Mouse (Mus musculus) limb, embryonic 11.5 days (tissue): ENCODE results near the gene B3galt6. TPM values are rescaled to one million over a fixed set of nuclear protein-coding genes. Genes with fewer than 3 reads are reported as not detected.

Source experiments
- ATAC-seq: fragments of 200-750 bp; cut with Nextera tagmentation; 2 replicates; pipeline ENCODE4 v1.8.0; 2017; ENCODE audit warnings: low read depth; ENCODE audit not compliant: insufficient number of reproducible peaks, low FRiP score, low TSS enrichment
- DNase-seq: peaks from one replicate; pipeline ENCODE4 v3.0.0-alpha.2; 2015; ENCODE audit warnings: low spot score
- H3K27ac ChIP-seq: fragments of 300-500 bp; sonication (generic); replicated peaks from 2 replicates; pipeline ENCODE4 v1.5.1; 2014; ENCODE audit warnings: low read depth, mild to moderate bottlenecking, low read length
- H3K27me3 ChIP-seq: fragments of 300-500 bp; sonication (generic); 2 replicates; pipeline ENCODE4 v1.6.1; 2014; ENCODE audit warnings: mild to moderate bottlenecking, low read length, mixed read lengths; ENCODE audit not compliant: control insufficient read depth, insufficient read depth
- H3K36me3 ChIP-seq: fragments of 300-500 bp; sonication (generic); 2 replicates; pipeline ENCODE4 v1.6.1; 2014; ENCODE audit warnings: mild to moderate bottlenecking, low read length, moderate library complexity, mixed read lengths; ENCODE audit not compliant: control insufficient read depth, insufficient read depth
- H3K4me1 ChIP-seq: fragments of 300-500 bp; sonication (generic); 2 replicates; pipeline ENCODE4 v1.6.1; 2014; ENCODE audit warnings: low read length, mixed read lengths; ENCODE audit not compliant: control insufficient read depth, insufficient read depth
- H3K4me2 ChIP-seq: fragments of 300-500 bp; sonication (generic); 2 replicates; pipeline ENCODE4 v1.6.1; 2014; ENCODE audit warnings: low read depth, mild to moderate bottlenecking, moderate library complexity; ENCODE audit not compliant: severe bottlenecking
- H3K4me3 ChIP-seq: fragments of 300-500 bp; sonication (generic); 2 replicates; pipeline ENCODE4 v1.5.1; 2014; ENCODE audit warnings: low read depth, low read length
- H3K9ac ChIP-seq: fragments of 300-500 bp; sonication (generic); 2 replicates; pipeline ENCODE4 v1.6.1; 2014; ENCODE audit warnings: mild to moderate bottlenecking, low read length
- H3K9me3 ChIP-seq: fragments of 300-500 bp; sonication (generic); 2 replicates; pipeline ENCODE4 v1.6.1; 2016; ENCODE audit warnings: low read length; ENCODE audit not compliant: control insufficient read depth
- WGBS: fragments of 180-500 bp; shearing (Covaris S2); extraction: QIAGEN DNeasy Blood & Tissue Kit; methylation state at CpG from one replicate; pipeline ENCODE4 v1.1.7; 2014; 5-methylcytosine and 5-hydroxymethylcytosine counted together
- polyA plus RNA-seq: library from polyadenylated mRNA; unstranded; fragments of >200 nt; fragmentation: Nextera tagmentation; extraction: Ambion mirVana; gene quantifications from 2 replicates; pipeline ENCODE4 v1.2.1, GENCODE M21; 2014

B3galt6 gene
- polyA plus RNA-seq, 1 experiment from 2014 or later: 15.4 TPM

DNA sequence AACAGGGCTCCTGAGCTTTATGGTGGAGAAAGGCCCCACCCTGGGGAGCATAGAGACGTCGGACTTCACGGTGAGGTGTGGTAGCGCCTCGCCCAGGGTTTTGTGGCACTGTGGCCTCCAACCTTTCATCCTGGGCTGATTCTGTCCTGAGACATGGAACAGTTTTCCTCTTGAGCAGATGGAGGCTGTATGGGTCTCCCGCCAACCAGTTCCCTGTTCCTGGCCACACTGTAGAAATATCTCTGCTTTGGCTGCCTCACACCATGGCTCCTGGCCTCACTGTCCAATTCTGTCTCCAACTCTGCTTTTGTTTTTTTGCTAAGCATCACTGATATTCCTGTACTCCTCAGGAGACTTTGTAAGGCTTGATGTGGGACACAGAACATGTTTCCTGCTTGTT is 37.0 kb downstream of the B3galt6 start:
- H3K9ac ChIP-seq: no peak overlapping the region
- no peak overlapping the region for H3K4me3 ChIP-seq
- peaks cover 25% of the 10 kb centered on the region; the same call in 1 of the 2 replicates for H3K36me3 ChIP-seq
- H3K4me1 ChIP-seq: no peaks in the 10 kb centered on the region
- no peaks in the 10 kb centered on the region for H3K9me3 ChIP-seq
- H3K27me3 ChIP-seq: no peaks in the 10 kb centered on the region
- H3K4me2 ChIP-seq: no peak overlapping the region
- no peak overlapping the region for H3K27ac ChIP-seq
- WGBS: 93% methylated on average over 6 of the region's 6 CpGs
- DNase-seq (no peak), ATAC-seq (no peak)

DNA sequence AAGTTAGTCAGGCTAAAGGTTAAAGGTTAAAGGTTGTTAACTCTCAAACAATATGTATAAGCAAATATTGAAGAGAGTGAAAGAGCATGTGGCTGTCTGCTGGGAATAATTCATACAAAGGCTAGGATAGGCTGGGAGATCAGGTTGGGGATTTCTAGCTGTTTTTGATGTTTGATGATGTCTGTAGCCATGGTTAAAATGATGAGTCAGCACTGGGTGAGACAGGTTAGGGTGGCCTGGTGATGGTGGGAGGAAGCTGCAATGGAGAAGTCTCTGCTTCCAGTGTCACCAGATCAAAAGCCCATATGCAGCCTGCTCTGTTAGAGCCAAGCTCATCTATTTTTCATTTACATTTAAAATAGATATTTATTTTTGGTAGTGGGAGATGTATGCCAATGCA is 45.4 kb downstream of the B3galt6 start:
- no peak for ATAC-seq
- Histone ChIP-seq H3K36me3 (peaks cover 30% of the 10 kb centered on the region; the same call in 1 of the 2 replicates), H3K27me3 (no peaks in the 10 kb centered on the region), H3K4me1 (peaks cover 7% of the 10 kb centered on the region), H3K9me3 (no peaks in the 10 kb centered on the region), H3K4me2 (no peak overlapping the region), H3K9ac (no peak overlapping the region), H3K27ac (no peak overlapping the region), H3K4me3 (no peak overlapping the region)
- DNase-seq: no peak

DNA sequence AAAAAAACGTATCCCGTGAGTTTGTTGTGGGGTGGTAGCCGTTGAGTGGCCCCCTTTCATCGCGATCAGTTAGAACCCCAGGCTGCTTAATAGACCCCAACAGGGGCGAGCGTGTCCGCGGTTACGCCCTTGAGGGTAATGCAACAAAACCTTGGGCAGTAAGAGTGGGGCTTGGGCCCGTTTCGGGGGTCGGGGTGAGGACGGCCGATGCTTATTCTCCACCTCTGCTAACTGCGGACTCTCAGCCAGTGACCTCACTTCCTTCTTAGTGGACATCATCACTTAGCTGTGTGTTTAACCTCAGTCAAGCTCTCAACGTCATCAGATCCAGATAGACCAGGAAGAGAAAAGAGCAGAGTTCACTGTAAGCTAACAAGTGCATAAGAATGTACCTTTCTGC is 48.2 kb downstream of the B3galt6 start:
- no peak overlapping the region for H3K27ac ChIP-seq
- no peaks in the 10 kb centered on the region for H3K27me3 ChIP-seq
- peak overlapping the region; percentile 89 for H3K4me3 ChIP-seq
- 0% methylated on average over 17 of the region's 17 CpGs for WGBS
- peaks cover 11% of the 10 kb centered on the region; the same call in 1 of the 2 replicates for H3K36me3 ChIP-seq
- H3K9ac ChIP-seq: peak overlapping the region; percentile 93
- H3K9me3 ChIP-seq: no peaks in the 10 kb centered on the region
- ATAC-seq: no peak
- peak; percentile 28 for DNase-seq
- H3K4me1 ChIP-seq: peaks cover 7% of the 10 kb centered on the region
- H3K4me2 ChIP-seq: peak overlapping the region; percentile 94

DNA sequence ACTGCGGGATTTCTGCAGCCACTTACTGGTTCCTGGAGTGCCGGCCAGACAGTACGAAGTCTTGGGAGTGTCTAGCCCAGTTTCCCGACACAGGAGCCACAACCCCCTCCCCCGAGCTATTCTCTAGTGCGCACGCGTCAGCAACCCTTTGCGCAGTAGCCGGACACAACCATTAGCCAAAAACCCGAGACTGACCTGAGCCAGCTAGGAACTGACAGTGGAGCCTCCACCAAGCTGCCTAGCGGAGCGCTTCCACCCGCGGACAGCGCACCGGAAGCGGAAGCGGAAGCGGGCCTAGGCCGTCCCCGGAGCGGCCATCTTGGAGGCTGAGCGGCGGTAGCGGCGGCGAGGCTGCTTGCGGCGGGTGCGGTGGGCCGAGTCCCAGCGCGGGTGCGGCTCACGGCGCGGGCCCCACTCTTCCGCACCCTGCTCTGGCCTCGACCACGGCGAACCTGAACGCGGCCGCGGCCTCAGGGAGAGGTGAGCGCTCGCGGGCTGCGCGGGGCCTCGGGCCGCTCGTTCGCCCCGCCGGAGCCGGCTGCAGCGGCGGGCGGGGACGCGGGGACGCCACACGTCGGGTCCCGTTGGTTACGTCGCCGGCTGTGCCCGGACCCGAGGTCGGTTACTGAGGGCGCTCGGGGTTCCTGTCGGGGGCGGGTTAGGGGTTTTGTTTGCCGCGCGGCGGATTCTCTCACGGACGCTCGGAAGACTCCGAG is 48.8 kb downstream of the B3galt6 start, which contains the start of gene Ube2j2:
Gene Ube2j2, plus strand, starts transcription at position 298 of the 716 bp plus-strand sequence.
- Histone ChIP-seq H3K4me2 (peak within 1 kb of the TSS; percentile 94), H3K9me3 (no peaks in the 10 kb centered on the region), H3K36me3 (peaks cover 7% of the 10 kb centered on the region; the same call in 1 of the 2 replicates), H3K27ac (peak within 1 kb of the TSS; percentile 63), H3K9ac (peak within 1 kb of the TSS; percentile 93), H3K4me1 (peaks cover 7% of the 10 kb centered on the region), H3K4me3 (peak within 1 kb of the TSS; percentile 89), H3K27me3 (no peaks in the 10 kb centered on the region)
- DNase-seq (peak; percentile 98), ATAC-seq (peak; percentile 94)
- under 1% methylated on average over 85 of the region's 85 CpGs for WGBS

DNA sequence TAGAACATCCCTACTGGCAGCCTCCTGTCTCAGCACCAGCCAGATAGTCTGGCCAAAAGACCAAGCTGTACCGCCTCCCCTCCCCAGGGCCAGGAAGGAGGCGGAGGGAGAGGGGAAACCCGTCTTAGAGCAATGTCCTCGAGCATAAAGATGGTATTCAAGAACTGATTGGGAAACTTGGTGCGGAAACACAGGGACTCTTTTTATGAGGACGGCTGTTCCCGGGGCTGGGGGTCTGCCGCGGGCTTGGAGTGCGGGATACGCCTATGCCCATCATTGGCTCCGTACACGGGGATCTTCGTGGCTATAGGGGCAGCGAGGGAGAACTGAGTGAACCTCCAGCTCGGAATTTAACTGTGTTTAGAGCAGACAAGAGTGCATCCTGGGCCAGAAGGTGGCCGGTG is 49.4 kb downstream of the B3galt6 start:
- H3K4me3 ChIP-seq: peak overlapping the region; percentile 89
- H3K9ac ChIP-seq: peak overlapping the region; percentile 74
- no peaks in the 10 kb centered on the region for H3K27me3 ChIP-seq
- H3K9me3 ChIP-seq: no peaks in the 10 kb centered on the region
- peak overlapping the region; percentile 63 for H3K27ac ChIP-seq
- WGBS: under 1% methylated on average over 17 of the region's 17 CpGs
- ATAC-seq (peak; percentile 49), DNase-seq (no peak)
- peaks cover 7% of the 10 kb centered on the region for H3K4me1 ChIP-seq
- peak overlapping the region; percentile 70 for H3K4me2 ChIP-seq
- peaks cover 7% of the 10 kb centered on the region; the same call in 1 of the 2 replicates for H3K36me3 ChIP-seq

Other genes with a start within 250 kb of the B3galt6 start
- gene Atad3a, start 231.6 kb downstream of the B3galt6 start, polyA plus RNA-seq: 103 and 104 TPM in 2 replicates
- 5.3 and 6.0 TPM in 2 replicates for gene Vwa1, start 218.0 kb downstream of the B3galt6 start, polyA plus RNA-seq
- gene Tmem88b, start 206.8 kb downstream of the B3galt6 start, polyA plus RNA-seq: 0.19 and 0.34 TPM in 2 replicates
- gene Ankrd65, start 202.2 kb downstream of the B3galt6 start, polyA plus RNA-seq: not detected in 2 replicates
- gene Mrpl20, start 189.8 kb downstream of the B3galt6 start, polyA plus RNA-seq: 238 and 245 TPM in 2 replicates
- gene Ccnl2, start 180.2 kb downstream of the B3galt6 start, polyA plus RNA-seq: 181 and 203 TPM in 2 replicates
- 132 and 138 TPM in 2 replicates for gene Aurkaip1, start 161.4 kb downstream of the B3galt6 start, polyA plus RNA-seq
- gene Mxra8, start 153.0 kb downstream of the B3galt6 start, polyA plus RNA-seq: 41.8 and 49.3 TPM in 2 replicates
- 8.1 and 9.1 TPM in 2 replicates for gene Dvl1, start 145.2 kb downstream of the B3galt6 start, polyA plus RNA-seq
- 0.24 and 0.28 TPM in 2 replicates for gene Tas1r3, start 129.3 kb downstream of the B3galt6 start, polyA plus RNA-seq
- gene Cptp, start 123.2 kb downstream of the B3galt6 start, polyA plus RNA-seq: 19.2 and 20.4 TPM in 2 replicates
- gene Ints11, start 123.1 kb downstream of the B3galt6 start, polyA plus RNA-seq: 89.4 and 91.1 TPM in 2 replicates
- gene Pusl1, start 100.9 kb downstream of the B3galt6 start, polyA plus RNA-seq: 42.4 and 45.5 TPM in 2 replicates
- gene Acap3, start 100.8 kb downstream of the B3galt6 start, polyA plus RNA-seq: 17.8 and 18.4 TPM in 2 replicates
- gene Ube2j2, start 48.8 kb downstream of the B3galt6 start, polyA plus RNA-seq: 163 and 169 TPM in 2 replicates
- gene C1qtnf12, start 30.3 kb downstream of the B3galt6 start, polyA plus RNA-seq: 24.3 and 28.5 TPM in 2 replicates
- gene Sdf4, start 223 bp upstream of the B3galt6 start, polyA plus RNA-seq: 131 and 142 TPM in 2 replicates
- gene Tnfrsf4, start 21.2 kb upstream of the B3galt6 start, polyA plus RNA-seq: 0.29 and 0.58 TPM in 2 replicates
- 0.62 and 0.65 TPM in 2 replicates for gene Tnfrsf18, start 33.5 kb upstream of the B3galt6 start, polyA plus RNA-seq
- gene Ttll10, start 66.8 kb upstream of the B3galt6 start, polyA plus RNA-seq: 0.33 and 0.55 TPM in 2 replicates
- 61.9 and 71.4 TPM in 2 replicates for gene 9430015G10Rik, start 117.3 kb upstream of the B3galt6 start, polyA plus RNA-seq
- gene Rnf223, start 137.9 kb upstream of the B3galt6 start, polyA plus RNA-seq: 0.81 and 1.0 TPM in 2 replicates
- 38.6 and 41.5 TPM in 2 replicates for gene Agrn, start 204.8 kb upstream of the B3galt6 start, polyA plus RNA-seq
- 0.20 TPM in 1 of 2 replicates, not detected in the other for gene Isg15, start 208.2 kb upstream of the B3galt6 start, polyA plus RNA-seq
- 0.28 and 0.70 TPM in 2 replicates for gene AW011738, start 210.7 kb upstream of the B3galt6 start, polyA plus RNA-seq
- 0.26 and 0.35 TPM in 2 replicates for gene Perm1, start 223.2 kb upstream of the B3galt6 start, polyA plus RNA-seq
- gene Plekhn1, start 242.2 kb upstream of the B3galt6 start, polyA plus RNA-seq: 20.1 and 20.2 TPM in 2 replicates
- gene Noc2l, start 243.4 kb upstream of the B3galt6 start, polyA plus RNA-seq: 86.4 and 92.0 TPM in 2 replicates